Mouse (Mus musculus): ENCODE data around the gene Ms4a4c.

GRCm38 (mm10) chr19:11387685-11388084 is 16.9 kb upstream of the Ms4a4c start:
- no peak for TF ChIP-seq CTCF (IDR thresholded peaks at IDR 0.05; ENCODE audit: low read depth)
- TF ChIP-seq EP300 (IDR thresholded peaks at IDR 0.05; ENCODE audit: low read depth) = no peak

All from heart, postnatal 0 days (tissue).